Mouse (Mus musculus) liver, embryonic 14.5 days (tissue): ENCODE data around the gene Morn2.

Source experiments
- CTCF ChIP-seq: IDR thresholded peaks from 2 replicates; pipeline ENCODE4 v1.5.1; 2016; ENCODE audit warnings: antibody characterized with exemption, low read depth, control low read depth
- EP300 ChIP-seq: IDR thresholded peaks from 2 replicates; pipeline ENCODE4 v1.6.1; 2016; ENCODE audit warnings: antibody characterized with exemption, low read depth

GRCm38 (mm10) chr17:80279340-80280070 is 10.5 kb upstream of the Morn2 start:
- TF ChIP-seq CTCF: no peak
- TF ChIP-seq EP300: no peak
